Comparison of ENCODE assay signal across 21 mouse cellular contexts in the genomic region with DNA sequence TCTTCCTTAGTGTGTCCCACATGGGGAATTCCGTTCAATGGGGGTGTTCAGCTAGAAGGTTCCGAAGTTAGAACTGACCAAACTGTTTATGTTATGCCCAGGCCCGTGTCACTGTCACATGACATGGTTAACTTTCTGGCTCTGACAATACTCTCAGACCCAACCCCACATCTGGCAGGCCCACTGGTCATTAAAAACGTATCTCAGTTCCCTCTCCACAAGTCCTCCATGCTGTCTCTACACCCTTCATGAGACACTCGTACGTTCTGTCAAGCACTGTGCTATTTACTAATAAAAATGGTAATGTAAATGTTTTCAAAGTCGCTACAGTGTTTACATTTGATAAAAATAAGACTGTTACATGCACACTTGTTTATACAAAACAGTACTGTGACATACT.
DNase-seq lines count a peak whose midpoint lies in the region; ATAC-seq and TF ChIP-seq lines count a peak whose summit lies in the region.
"Had no signal": no experiment of that assay in that cellular context is flagged by ENCODE, and none has a peak within 500 bp of the region (broad histone marks: within the 10 kb centered on the region; RNA-seq: fewer than 3 reads in every experiment).

No protein-coding gene starts in this region.

- no peaks in the 10 kb centered on the region for H3K9me3 ChIP-seq in lung, embryonic 14.5 days (ENCODE audit: low read depth, low read length)
- no peaks in the 10 kb centered on the region for H3K9me3 ChIP-seq in lung, embryonic 15.5 days
- H3K9me3 ChIP-seq in lung, embryonic 16.5 days (ENCODE audit: control insufficient read depth, low read length): no peaks in the 10 kb centered on the region; the same call in 1 of the 2 replicates

- H3K27me3 ChIP-seq in lung, embryonic 14.5 days (ENCODE audit: insufficient read depth, low read length): no peaks in the 10 kb centered on the region
- H3K27me3 ChIP-seq in lung, embryonic 15.5 days: no peaks in the 10 kb centered on the region
- H3K27me3 ChIP-seq in lung, embryonic 16.5 days (ENCODE audit: control insufficient read depth, insufficient read depth, low read depth, low read length): no peaks in the 10 kb centered on the region
- H3K27me3 ChIP-seq: CH12.LX, Patski had no signal

- no peak overlapping the region for H3K4me2 ChIP-seq in lung, embryonic 14.5 days
- H3K4me2 ChIP-seq in lung, embryonic 15.5 days: no peak overlapping the region
- no peak overlapping the region for H3K4me2 ChIP-seq in lung, embryonic 16.5 days (ENCODE audit: low read depth, low read length)

- H3K4me1 ChIP-seq in lung, embryonic 14.5 days (ENCODE audit: insufficient read depth): no peaks in the 10 kb centered on the region
- H3K4me1 ChIP-seq in lung, embryonic 15.5 days: no peaks in the 10 kb centered on the region
- H3K4me1 ChIP-seq in lung, embryonic 16.5 days (replicated peaks; ENCODE audit: control insufficient read depth, insufficient read depth, low read length): no peaks in the 10 kb centered on the region

- no peak overlapping the region for H3K9ac ChIP-seq in lung, embryonic 14.5 days
- no peak overlapping the region for H3K9ac ChIP-seq in lung, embryonic 15.5 days
- no peak overlapping the region for H3K9ac ChIP-seq in lung, embryonic 16.5 days (ENCODE audit: low read length)

- H3K27ac ChIP-seq in lung, embryonic 14.5 days (ENCODE audit: low read depth): no peak overlapping the region
- no peak overlapping the region for H3K27ac ChIP-seq in lung, embryonic 15.5 days
- H3K27ac ChIP-seq in lung, embryonic 16.5 days (ENCODE audit: low read length): no peak overlapping the region

- no peak overlapping the region for H3K4me3 ChIP-seq in lung, embryonic 14.5 days (ENCODE audit: low read depth, low read length)
- no peak overlapping the region for H3K4me3 ChIP-seq in lung, embryonic 15.5 days
- no peak overlapping the region for H3K4me3 ChIP-seq in lung, embryonic 16.5 days (ENCODE audit: low read length)

- no peak for TF ChIP-seq CTCF in lung, embryonic 14.5 days (IDR thresholded peaks at IDR 0.05; ENCODE audit: low read depth)

- no peaks in the 10 kb centered on the region for H3K36me3 ChIP-seq in lung, embryonic 14.5 days (ENCODE audit: insufficient read depth)
- H3K36me3 ChIP-seq in lung, embryonic 15.5 days: peaks cover 4% of the 10 kb centered on the region; the same call in 1 of the 2 replicates
- peaks cover 3% of the 10 kb centered on the region for H3K36me3 ChIP-seq in lung, embryonic 16.5 days (ENCODE audit: control insufficient read depth, insufficient read depth, low read length)
- H3K36me3 ChIP-seq: G1E had no signal

- peak; percentile 80 for ATAC-seq in lung, embryonic 14.5 days (ENCODE audit: insufficient read depth)
- peak; percentile 76; the same call in 1 of the 2 replicates for ATAC-seq in lung, embryonic 15.5 days (ENCODE audit: borderline replicate concordance, extremely low read depth, low FRiP score, low TSS enrichment)
- ATAC-seq in lung, embryonic 16.5 days (ENCODE audit: low read depth): peak; percentile 71
- ATAC-seq: activated CD4-positive, CD25-positive, alpha-beta regulatory T cell, adult 4 months; CD4-positive, CD25-positive, alpha-beta regulatory T cell, adult 4 months; Patski had no signal

- peak; percentile 59 for DNase-seq in lung, embryonic 14.5 days
- no peak for DNase-seq in lung, postnatal 14 days
- no peak for DNase-seq in lung, adult 18-20 months
- no peak for DNase-seq in lung, postnatal 25 days (ENCODE audit: low spot score)
- DNase-seq: adrenal gland, adult 2 months; adrenal gland, adult 8-10 months; adrenal gland, postnatal 10 days; adrenal gland, postnatal 14 days; adrenal gland, postnatal 25 days; adrenal gland, postnatal 36 days; B cell, adult 2 months; cerebellum, adult 11 months; cerebellum, adult 11-12 months; cerebellum, adult 18-20 months had no signal

- 51% methylated on average over 7 of the region's 7 CpGs for WGBS in lung, embryonic 14.5 days
- WGBS in lung, embryonic 15.5 days: 39% methylated on average over 7 of the region's 7 CpGs
- 42% methylated on average over 7 of the region's 7 CpGs for WGBS in lung, embryonic 16.5 days
